Mouse (Mus musculus) limb, embryonic 12.5 days (tissue): ENCODE measurements around the gene Trim41. TPM values are rescaled to one million over a fixed set of nuclear protein-coding genes. Genes with fewer than 3 reads are reported as not detected.
"Not testable (repeated sequence)": the region's sequence is repeated elsewhere in the genome, so short reads cannot be mapped to it uniquely, and the experiment has no call there.

Source experiments
- ATAC-seq: fragments of 200-750 bp; cut with Nextera tagmentation; 2 replicates; pipeline ENCODE4 v1.8.0; 2017; ENCODE audit warnings: low read depth, moderate TSS enrichment; ENCODE audit not compliant: insufficient number of reproducible peaks, insufficient read depth, low FRiP score, low TSS enrichment
- H3K27ac ChIP-seq: fragments of 300-500 bp; sonication (generic); 2 replicates; pipeline ENCODE4 v1.5.1; 2016; ENCODE audit warnings: mild to moderate bottlenecking, moderate library complexity
- H3K27me3 ChIP-seq: fragments of 300-500 bp; sonication (generic); 2 replicates; pipeline ENCODE4 v1.6.1; 2016; ENCODE audit warnings: mild to moderate bottlenecking, moderate library complexity
- H3K36me3 ChIP-seq: fragments of 300-500 bp; sonication (generic); 2 replicates; pipeline ENCODE4 v1.6.1; 2016; ENCODE audit warnings: mild to moderate bottlenecking, moderate library complexity
- H3K4me1 ChIP-seq: fragments of 300-500 bp; sonication (generic); replicated peaks from 2 replicates; pipeline ENCODE4 v1.6.1; 2016
- H3K4me2 ChIP-seq: fragments of 300-500 bp; sonication (generic); 2 replicates; pipeline ENCODE4 v1.6.1; 2016; ENCODE audit warnings: mild to moderate bottlenecking, moderate library complexity
- H3K4me3 ChIP-seq: fragments of 300-500 bp; sonication (generic); replicated peaks from 2 replicates; pipeline ENCODE4 v1.5.1; 2016; ENCODE audit warnings: mild to moderate bottlenecking
- H3K9ac ChIP-seq: fragments of 300-500 bp; sonication (generic); replicated peaks from 2 replicates; pipeline ENCODE4 v1.6.1; 2016; ENCODE audit warnings: mild to moderate bottlenecking, moderate library complexity
- H3K9me3 ChIP-seq: fragments of 300-500 bp; sonication (generic); 2 replicates; pipeline ENCODE4 v1.6.1; 2016; ENCODE audit warnings: mild to moderate bottlenecking, moderate library complexity
- WGBS: fragments of 180-500 bp; shearing (Covaris S2); methylation state at CpG from one replicate; pipeline ENCODE4 v1.1.7; 2016; 5-methylcytosine and 5-hydroxymethylcytosine counted together
- polyA plus RNA-seq: library from polyadenylated mRNA; unstranded; fragments of >200 nt; fragmentation: Nextera tagmentation; extraction: Ambion mirVana; gene quantifications from 2 replicates; pipeline ENCODE4 v1.2.1, GENCODE M21; 2016

The Trim41 gene
- polyA plus RNA-seq, 1 experiment from 2014 or later: 7.3 TPM

- Histone ChIP-seq H3K9ac (peak overlapping the region; percentile 44; the same call in 1 of the 2 replicates), H3K4me3 (peak overlapping the region; percentile 43), H3K36me3 (no peaks in the 10 kb centered on the region), H3K4me2 (peak overlapping the region; percentile 68), H3K27me3 (peaks cover 19% of the 10 kb centered on the region), H3K9me3 (no peaks in the 10 kb centered on the region), H3K4me1 (peaks cover 8% of the 10 kb centered on the region; the same call in 1 of the 2 replicates), H3K27ac (no peak overlapping the region)
- WGBS: 4% methylated on average over 22 of the region's 22 CpGs
- no peak for ATAC-seq
Measured at GRCm38 (mm10) chr11:48824311-48824830, 7.2 kb upstream of the Trim41 start.

- peaks cover 19% of the 10 kb centered on the region for H3K27me3 ChIP-seq
- no peaks in the 10 kb centered on the region for H3K36me3 ChIP-seq
- H3K4me3 ChIP-seq: peak overlapping the region; percentile 43
- H3K4me1 ChIP-seq: peaks cover 8% of the 10 kb centered on the region; the same call in 1 of the 2 replicates
- H3K9me3 ChIP-seq: no peaks in the 10 kb centered on the region
- ATAC-seq: no peak
- no peak overlapping the region for H3K27ac ChIP-seq
- under 1% methylated on average over 15 of the region's 15 CpGs for WGBS
- peak overlapping the region; percentile 44; the same call in 1 of the 2 replicates for H3K9ac ChIP-seq
- H3K4me2 ChIP-seq: peak overlapping the region; percentile 68
Measured at GRCm38 (mm10) chr11:48823536-48823972, 6.4 kb upstream of the Trim41 start.

GRCm38 (mm10) chr11:48822768-48823512 lies 5.8 kb upstream of the Trim41 start:
- no peak overlapping the region for H3K9ac ChIP-seq
- H3K27ac ChIP-seq: no peak overlapping the region
- H3K4me3 ChIP-seq: peak overlapping the region; percentile 43
- peaks cover 19% of the 10 kb centered on the region for H3K27me3 ChIP-seq
- H3K4me2 ChIP-seq: peak overlapping the region; percentile 68
- peaks cover 8% of the 10 kb centered on the region; the same call in 1 of the 2 replicates for H3K4me1 ChIP-seq
- no peaks in the 10 kb centered on the region for H3K9me3 ChIP-seq
- no peak for ATAC-seq
- 39% methylated on average over 14 of the region's 14 CpGs for WGBS
- no peaks in the 10 kb centered on the region for H3K36me3 ChIP-seq

- not testable (repeated sequence) for H3K27ac ChIP-seq, H3K36me3 ChIP-seq, H3K9ac ChIP-seq, H3K4me3 ChIP-seq, H3K4me1 ChIP-seq, H3K4me2 ChIP-seq, H3K9me3 ChIP-seq, ATAC-seq
- WGBS: 78% methylated on average over 14 of the region's 14 CpGs
- H3K27me3 ChIP-seq: peaks cover 19% of the 10 kb centered on the region
Measured at GRCm38 (mm10) chr11:48821299-48821698, 4.1 kb upstream of the Trim41 start.

GRCm38 (mm10) chr11:48820308-48820674 lies 3.1 kb upstream of the Trim41 start:
- Histone ChIP-seq H3K4me1 (peaks cover 19% of the 10 kb centered on the region), H3K4me2 (no peak overlapping the region), H3K9ac (no peak overlapping the region), H3K9me3 (no peaks in the 10 kb centered on the region), H3K27ac (no peak overlapping the region), H3K4me3 (no peak overlapping the region), H3K36me3 (peaks cover 6% of the 10 kb centered on the region), H3K27me3 (peaks cover 19% of the 10 kb centered on the region)
- ATAC-seq: no peak

- H3K4me3 ChIP-seq: no peak overlapping the region
- no peak for ATAC-seq
- no peak overlapping the region for H3K9ac ChIP-seq
- H3K36me3 ChIP-seq: peaks cover 10% of the 10 kb centered on the region
- 75% methylated on average over 7 of the region's 7 CpGs for WGBS
- no peaks in the 10 kb centered on the region for H3K9me3 ChIP-seq
- peaks cover 16% of the 10 kb centered on the region for H3K27me3 ChIP-seq
- no peak overlapping the region for H3K27ac ChIP-seq
- no peak overlapping the region for H3K4me2 ChIP-seq
- H3K4me1 ChIP-seq: peaks cover 25% of the 10 kb centered on the region
Measured at GRCm38 (mm10) chr11:48819614-48820307, 2.6 kb upstream of the Trim41 start.

GRCm38 (mm10) chr11:48818346-48818745 lies 1.2 kb upstream of the Trim41 start:
- Histone ChIP-seq H3K27ac (0 out of 2 replicates have a peak overlapping the region, but pooled peaks have one; percentile 23), H3K4me1 (peaks cover 18% of the 10 kb centered on the region), H3K4me3 (peak overlapping the region; percentile 89), H3K9me3 (no peaks in the 10 kb centered on the region), H3K27me3 (0 out of 2 replicates have a peak, but pooled peaks cover 4% of the 10 kb centered on the region), H3K9ac (peak overlapping the region; percentile 85; the same call in 1 of the 2 replicates), H3K4me2 (peak overlapping the region; percentile 91), H3K36me3 (peaks cover 18% of the 10 kb centered on the region)
- under 1% methylated on average over 16 of the region's 16 CpGs for WGBS
- ATAC-seq: no peak

- peak overlapping the region; percentile 91 for H3K4me2 ChIP-seq
- H3K27ac ChIP-seq: peak overlapping the region; percentile 91
- 0 out of 2 replicates have a peak, but pooled peaks cover 3% of the 10 kb centered on the region for H3K27me3 ChIP-seq
- 8% methylated on average over 9 of the region's 9 CpGs for WGBS
- H3K4me3 ChIP-seq: peak overlapping the region; percentile 89
- H3K9ac ChIP-seq: peak overlapping the region; percentile 85
- H3K4me1 ChIP-seq: peaks cover 18% of the 10 kb centered on the region
- ATAC-seq: no peak
- no peaks in the 10 kb centered on the region for H3K9me3 ChIP-seq
- H3K36me3 ChIP-seq: peaks cover 22% of the 10 kb centered on the region
Measured at GRCm38 (mm10) chr11:48817794-48818193, 641 bp upstream of the Trim41 start.

GRCm38 (mm10) chr11:48816281-48816781 lies 822 bp downstream of the Trim41 start:
- peaks cover 36% of the 10 kb centered on the region for H3K36me3 ChIP-seq
- peaks cover 18% of the 10 kb centered on the region for H3K4me1 ChIP-seq
- ATAC-seq: peak; percentile 43
- H3K4me3 ChIP-seq: peak overlapping the region; percentile 89
- H3K27ac ChIP-seq: peak overlapping the region; percentile 91
- H3K27me3 ChIP-seq: no peaks in the 10 kb centered on the region
- peak overlapping the region; percentile 85 for H3K9ac ChIP-seq
- 4% methylated on average over 23 of the region's 23 CpGs for WGBS
- peak overlapping the region; percentile 91 for H3K4me2 ChIP-seq
- H3K9me3 ChIP-seq: no peaks in the 10 kb centered on the region

GRCm38 (mm10) chr11:48815851-48816250 lies 1.3 kb downstream of the Trim41 start:
- ATAC-seq: no peak
- H3K4me1 ChIP-seq: peaks cover 18% of the 10 kb centered on the region
- no peak overlapping the region for H3K27ac ChIP-seq
- peak overlapping the region; percentile 85 for H3K9ac ChIP-seq
- H3K9me3 ChIP-seq: no peaks in the 10 kb centered on the region
- H3K4me2 ChIP-seq: peak overlapping the region; percentile 91
- 78% methylated on average over 16 of the region's 16 CpGs for WGBS
- H3K4me3 ChIP-seq: peak overlapping the region; percentile 89
- H3K36me3 ChIP-seq: peaks cover 41% of the 10 kb centered on the region
- H3K27me3 ChIP-seq: no peaks in the 10 kb centered on the region

- H3K9me3 ChIP-seq: no peaks in the 10 kb centered on the region
- peaks cover 18% of the 10 kb centered on the region for H3K4me1 ChIP-seq
- H3K4me2 ChIP-seq: no peak overlapping the region
- no peak for ATAC-seq
- no peak overlapping the region for H3K9ac ChIP-seq
- peaks cover 60% of the 10 kb centered on the region for H3K36me3 ChIP-seq
- no peak overlapping the region for H3K27ac ChIP-seq
- H3K4me3 ChIP-seq: no peak overlapping the region
- H3K27me3 ChIP-seq: no peaks in the 10 kb centered on the region
Measured at GRCm38 (mm10) chr11:48813782-48814181, 3.4 kb downstream of the Trim41 start.
